Mouse (Mus musculus): ENCODE results near the gene Meis3. TPM values are rescaled to one million over a fixed set of nuclear protein-coding genes. Genes with fewer than 3 reads are reported as not detected.

Gene Meis3
- polyA plus RNA-seq (2012; rRNA removed), result 31.7 and 39.9 TPM in 2 replicates

GRCm38 (mm10) chr7:16174597-16175541, at the start of gene Meis3:
Gene Meis3 (plus strand): TSS chr7:16175090.

GRCm38 (mm10) chr7:16129421-16129845, 45.5 kb upstream of the Meis3 start, which contains the start of gene Slc8a2:
Gene Slc8a2 (plus strand): TSS chr7:16129826.

GRCm38 (mm10) chr7:16221582-16222272, 46.8 kb downstream of the Meis3 start, which contains the start of gene Dhx34:
Gene Dhx34 (minus strand): TSS chr7:16222037.

Other genes starting within 250 kb of the Meis3 start
- gene Nop53, start 229.0 kb upstream of the Meis3 start, polyA plus RNA-seq (2012; rRNA removed), result 175 and 182 TPM in 2 replicates
- gene Ehd2, start 207.5 kb upstream of the Meis3 start, polyA plus RNA-seq (2012; rRNA removed), result 47.3 and 47.8 TPM in 2 replicates
- gene Bicra, start 127.2 kb upstream of the Meis3 start, polyA plus RNA-seq (2012; rRNA removed), result 13.0 and 17.7 TPM in 2 replicates
- gene Zfp541, start 113.3 kb upstream of the Meis3 start, polyA plus RNA-seq (2012; rRNA removed), result 0.05 TPM in 1 of 2 replicates, not detected in the other
- gene Napa, start 76.6 kb upstream of the Meis3 start, polyA plus RNA-seq (2012; rRNA removed), result 173 and 226 TPM in 2 replicates
- 32.0 and 39.2 TPM in 2 replicates for gene Kptn, start 55.2 kb upstream of the Meis3 start, polyA plus RNA-seq (2012; rRNA removed)
- 4.7 and 4.8 TPM in 2 replicates for gene Slc8a2, start 45.3 kb upstream of the Meis3 start, polyA plus RNA-seq (2012; rRNA removed)
- 38.2 and 46.5 TPM in 2 replicates for gene Dhx34, start 46.9 kb downstream of the Meis3 start, polyA plus RNA-seq (2012; rRNA removed)
- gene C5ar2, start 69.1 kb downstream of the Meis3 start, polyA plus RNA-seq (2012; rRNA removed), result 0.50 and 0.75 TPM in 2 replicates
- gene C5ar1, start 84.5 kb downstream of the Meis3 start, polyA plus RNA-seq (2012; rRNA removed), result 15.0 and 18.4 TPM in 2 replicates
- 131 and 153 TPM in 2 replicates for gene Inafm1, start 98.5 kb downstream of the Meis3 start, polyA plus RNA-seq (2012; rRNA removed)
- 51.1 and 51.3 TPM in 2 replicates for gene Ccdc9, start 111.7 kb downstream of the Meis3 start, polyA plus RNA-seq (2012; rRNA removed)
- 33.1 and 34.1 TPM in 2 replicates for gene Bbc3, start 133.3 kb downstream of the Meis3 start, polyA plus RNA-seq (2012; rRNA removed)
- gene Sae1, start 212.7 kb downstream of the Meis3 start, polyA plus RNA-seq (2012; rRNA removed), result 25.3 and 26.1 TPM in 2 replicates
- 37.3 and 41.9 TPM in 2 replicates for gene Zc3h4, start 225.8 kb downstream of the Meis3 start, polyA plus RNA-seq (2012; rRNA removed)